Mouse (Mus musculus) embryonic facial prominence, embryonic 15.5 days (tissue): ENCODE results near the gene Cdhr4. TPM values are rescaled to one million over a fixed set of nuclear protein-coding genes. Genes with fewer than 3 reads are reported as not detected.

Experiments used
- ATAC-seq: fragments of 200-750 bp; cut with Nextera tagmentation; 2 replicates; pipeline ENCODE4 v1.8.0; 2017; ENCODE audit warnings: low read depth, moderate TSS enrichment; ENCODE audit not compliant: insufficient number of reproducible peaks, low FRiP score, low TSS enrichment
- H3K27ac ChIP-seq: fragments of 300-500 bp; sonication (generic); replicated peaks from 2 replicates; pipeline ENCODE4 v1.5.1; 2015; ENCODE audit warnings: mild to moderate bottlenecking, inconsistent platforms
- H3K27me3 ChIP-seq: fragments of 300-500 bp; sonication (generic); 2 replicates; pipeline ENCODE4 v1.6.1; 2015; ENCODE audit warnings: inconsistent platforms
- H3K36me3 ChIP-seq: fragments of 300-500 bp; sonication (generic); 2 replicates; pipeline ENCODE4 v1.6.1; 2015; ENCODE audit warnings: mild to moderate bottlenecking, inconsistent platforms
- H3K4me1 ChIP-seq: fragments of 300-500 bp; sonication (generic); 2 replicates; pipeline ENCODE4 v1.6.1; 2015; ENCODE audit warnings: inconsistent platforms
- H3K4me2 ChIP-seq: fragments of 300-500 bp; sonication (generic); replicated peaks from 2 replicates; pipeline ENCODE4 v1.6.1; 2015; ENCODE audit warnings: mild to moderate bottlenecking, inconsistent platforms
- H3K4me3 ChIP-seq: fragments of 300-500 bp; sonication (generic); replicated peaks from 2 replicates; pipeline ENCODE4 v1.5.1; 2015; ENCODE audit warnings: mild to moderate bottlenecking, inconsistent platforms
- H3K9ac ChIP-seq: fragments of 300-500 bp; sonication (generic); 2 replicates; pipeline ENCODE4 v1.6.1; 2015; ENCODE audit warnings: inconsistent platforms
- H3K9me3 ChIP-seq: fragments of 300-500 bp; sonication (generic); replicated peaks from 2 replicates; pipeline ENCODE4 v1.6.1; 2016; ENCODE audit warnings: inconsistent platforms
- WGBS: fragments of 180-500 bp; shearing (Covaris S2); methylation state at CpG from one replicate; pipeline ENCODE4 v1.1.7; 2015; 5-methylcytosine and 5-hydroxymethylcytosine counted together
- polyA plus RNA-seq: library from polyadenylated mRNA; unstranded; fragments of >200 nt; fragmentation: Nextera tagmentation; extraction: Ambion mirVana; gene quantifications from 2 replicates; pipeline ENCODE4 v1.2.1, GENCODE M21; 2015

Gene Cdhr4
- polyA plus RNA-seq, 1 experiment from 2014 or later = 12.7 TPM

GRCm38 (mm10) chr9:107961881-107962280 lies 30.4 kb upstream of the Cdhr4 start:
- ATAC-seq = no peak
- H3K27ac ChIP-seq = no peak overlapping the region
- no peak overlapping the region for H3K4me2 ChIP-seq
- no peak overlapping the region for H3K4me3 ChIP-seq
- H3K4me1 ChIP-seq = no peaks in the 10 kb centered on the region
- 49% methylated on average over 5 of the region's 5 CpGs for whole genome bisulfite sequencing
- no peaks in the 10 kb centered on the region for H3K27me3 ChIP-seq
- no peaks in the 10 kb centered on the region for H3K9me3 ChIP-seq
- H3K9ac ChIP-seq = no peak overlapping the region
- H3K36me3 ChIP-seq = peaks cover 61% of the 10 kb centered on the region

- WGBS = 92% methylated on average over 9 of the region's 9 CpGs
- ATAC-seq = no peak
- H3K36me3 ChIP-seq = peaks cover 50% of the 10 kb centered on the region
Observed at GRCm38 (mm10) chr9:107962916-107963315, 29.4 kb upstream of the Cdhr4 start.

GRCm38 (mm10) chr9:107963700-107964099 lies 28.6 kb upstream of the Cdhr4 start:
- Histone ChIP-seq H3K36me3 (peaks cover 46% of the 10 kb centered on the region), H3K4me2 (no peak overlapping the region), H3K4me1 (no peaks in the 10 kb centered on the region), H3K9ac (no peak overlapping the region), H3K9me3 (no peaks in the 10 kb centered on the region), H3K27ac (no peak overlapping the region), H3K27me3 (no peaks in the 10 kb centered on the region), H3K4me3 (no peak overlapping the region)
- ATAC-seq = no peak; the same call in 1 of the 2 replicates
- WGBS = 15% methylated on average over 5 of the region's 5 CpGs

More at GRCm38 (mm10) chr9:107962916-107963315, 29.4 kb upstream of the Cdhr4 start:
- Histone ChIP-seq H3K27ac (no peak overlapping the region), H3K9ac (no peak overlapping the region), H3K27me3 (no peaks in the 10 kb centered on the region), H3K4me2 (no peak overlapping the region), H3K4me3 (no peak overlapping the region), H3K4me1 (no peaks in the 10 kb centered on the region), H3K9me3 (no peaks in the 10 kb centered on the region)

GRCm38 (mm10) chr9:107964681-107965080 lies 27.6 kb upstream of the Cdhr4 start:
- no peak overlapping the region for H3K27ac ChIP-seq
- no peak overlapping the region for H3K9ac ChIP-seq
- H3K36me3 ChIP-seq = peaks cover 55% of the 10 kb centered on the region; the same call in 1 of the 2 replicates
- no peaks in the 10 kb centered on the region for H3K27me3 ChIP-seq
- no peak for ATAC-seq
- 92% methylated on average over 9 of the region's 9 CpGs for WGBS
- H3K4me3 ChIP-seq = no peak overlapping the region
- no peaks in the 10 kb centered on the region for H3K9me3 ChIP-seq
- no peaks in the 10 kb centered on the region for H3K4me1 ChIP-seq
- H3K4me2 ChIP-seq = no peak overlapping the region

GRCm38 (mm10) chr9:107966676-107967075 lies 25.6 kb upstream of the Cdhr4 start:
- no peaks in the 10 kb centered on the region for H3K9me3 ChIP-seq
- no peak for ATAC-seq
- no peak overlapping the region for H3K4me3 ChIP-seq
- peaks cover 46% of the 10 kb centered on the region; the same call in 1 of the 2 replicates for H3K36me3 ChIP-seq
- H3K4me1 ChIP-seq = no peaks in the 10 kb centered on the region
- no peak overlapping the region for H3K4me2 ChIP-seq
- 85% methylated on average over 10 of the region's 10 CpGs for WGBS
- no peak overlapping the region for H3K9ac ChIP-seq
- H3K27ac ChIP-seq = no peak overlapping the region
- no peaks in the 10 kb centered on the region for H3K27me3 ChIP-seq

DNA sequence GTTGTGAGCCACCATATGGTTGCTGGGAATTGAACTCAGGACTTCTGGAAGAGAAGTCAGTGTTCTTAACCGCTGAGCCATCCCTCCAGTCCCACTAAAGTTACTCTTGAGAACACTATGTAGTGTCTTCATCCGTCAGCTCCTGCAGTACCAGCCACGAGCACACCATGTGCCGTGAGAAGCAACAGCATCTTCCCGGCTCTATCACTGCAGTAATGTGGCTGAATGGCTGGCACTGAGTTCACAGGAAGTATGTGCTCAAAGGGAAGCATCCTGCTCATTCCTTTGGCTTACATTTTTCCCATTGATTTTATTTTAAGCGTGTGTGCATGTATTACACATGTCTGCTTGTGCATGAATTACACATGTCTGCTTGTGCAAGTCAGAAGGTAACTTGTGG lies 24.9 kb upstream of the Cdhr4 start:
- H3K36me3 ChIP-seq = peaks cover 40% of the 10 kb centered on the region; the same call in 1 of the 2 replicates
- H3K9me3 ChIP-seq = no peaks in the 10 kb centered on the region
- no peak for ATAC-seq
- WGBS = 74% methylated on average over 6 of the region's 6 CpGs
- no peak overlapping the region for H3K27ac ChIP-seq
- no peaks in the 10 kb centered on the region for H3K4me1 ChIP-seq
- no peak overlapping the region for H3K9ac ChIP-seq
- H3K27me3 ChIP-seq = no peaks in the 10 kb centered on the region
- no peak overlapping the region for H3K4me3 ChIP-seq
- H3K4me2 ChIP-seq = no peak overlapping the region

- Histone ChIP-seq H3K4me3 (no peak overlapping the region), H3K27me3 (no peaks in the 10 kb centered on the region), H3K9ac (no peak overlapping the region), H3K4me1 (no peaks in the 10 kb centered on the region), H3K9me3 (no peaks in the 10 kb centered on the region), H3K4me2 (no peak overlapping the region), H3K36me3 (peaks cover 33% of the 10 kb centered on the region; the same call in 1 of the 2 replicates), H3K27ac (no peak overlapping the region)
- ATAC-seq = no peak
- 91% methylated on average over 7 of the region's 7 CpGs for WGBS
Observed at GRCm38 (mm10) chr9:107968531-107968930, 23.8 kb upstream of the Cdhr4 start.

DNA sequence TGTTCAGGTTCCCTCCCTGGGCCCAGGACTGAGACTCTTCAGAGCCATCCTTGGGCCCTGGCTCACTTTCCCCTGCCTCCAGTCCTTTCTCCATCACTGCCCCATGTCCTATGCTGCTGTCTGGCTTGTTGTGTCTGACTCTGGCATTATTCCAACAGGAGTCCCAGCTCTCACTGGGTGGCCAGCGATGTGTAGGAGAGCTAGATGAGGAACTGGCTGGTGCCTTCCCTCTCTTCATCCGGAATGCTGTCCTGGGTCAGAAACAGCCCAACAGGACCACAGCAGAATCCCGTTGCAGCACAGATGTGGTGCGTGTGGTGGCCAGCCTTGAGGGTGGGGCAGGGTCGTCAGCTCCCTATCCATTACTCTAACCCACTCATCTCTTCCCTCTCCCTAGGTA lies 22.0 kb upstream of the Cdhr4 start:
- 85% methylated on average over 5 of the region's 5 CpGs for WGBS
- no peak for ATAC-seq
- Histone ChIP-seq H3K9me3 (no peaks in the 10 kb centered on the region), H3K36me3 (peaks cover 22% of the 10 kb centered on the region; the same call in 1 of the 2 replicates), H3K4me1 (peaks cover 2% of the 10 kb centered on the region; the same call in 1 of the 2 replicates), H3K27me3 (no peaks in the 10 kb centered on the region), H3K9ac (no peak overlapping the region), H3K4me3 (no peak overlapping the region), H3K27ac (no peak overlapping the region), H3K4me2 (no peak overlapping the region)

DNA sequence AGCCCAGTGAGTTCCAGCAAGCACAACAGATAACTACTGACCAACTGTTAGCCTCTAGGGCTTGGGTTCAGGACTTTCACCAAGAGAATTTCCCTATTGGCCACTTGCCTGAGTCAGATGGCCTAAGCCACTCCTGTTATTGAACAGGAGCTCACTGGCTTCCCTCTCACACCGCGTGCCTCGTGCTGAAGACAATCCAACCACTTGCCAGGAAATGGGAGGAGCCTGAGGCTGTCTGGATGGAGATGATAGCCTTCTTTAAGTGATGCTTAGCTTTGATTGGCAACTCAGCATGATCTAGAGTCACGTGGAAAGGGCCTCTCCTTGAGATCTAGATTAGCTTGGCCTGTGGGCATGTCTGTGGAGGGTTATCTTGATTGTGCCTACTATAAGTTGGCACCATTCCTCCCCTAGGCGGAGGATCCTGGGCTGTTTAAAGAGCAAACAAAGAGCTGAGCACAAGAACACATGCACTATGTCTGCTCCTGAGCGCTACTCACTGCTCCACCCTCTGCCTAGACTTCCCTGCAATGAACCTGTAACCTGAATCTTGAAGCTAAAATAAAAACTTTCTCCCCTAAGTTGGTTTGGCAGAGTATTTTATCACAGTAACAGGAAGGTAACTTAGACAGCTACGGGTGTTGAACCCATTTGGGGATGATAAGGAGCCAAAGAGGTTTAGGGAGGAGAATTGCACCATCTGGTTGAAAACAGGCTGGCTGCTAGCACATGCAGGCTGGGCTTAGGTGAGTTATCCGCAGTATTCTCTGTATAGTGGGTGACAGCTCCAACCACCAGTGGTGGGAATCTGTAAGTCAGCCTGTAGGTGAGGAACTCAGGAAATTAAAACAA lies 20.4 kb upstream of the Cdhr4 start:
- Histone ChIP-seq H3K4me1 (peaks cover 7% of the 10 kb centered on the region; the same call in 1 of the 2 replicates), H3K27me3 (no peaks in the 10 kb centered on the region), H3K27ac (no peak overlapping the region), H3K9ac (no peak overlapping the region), H3K4me3 (no peak overlapping the region), H3K4me2 (no peak overlapping the region), H3K9me3 (no peaks in the 10 kb centered on the region), H3K36me3 (peaks cover 22% of the 10 kb centered on the region; the same call in 1 of the 2 replicates)
- WGBS = 71% methylated on average over 8 of the region's 8 CpGs
- no peak for ATAC-seq

- no peak overlapping the region for H3K4me3 ChIP-seq
- WGBS = 79% methylated on average over 10 of the region's 10 CpGs
- H3K4me1 ChIP-seq = peaks cover 7% of the 10 kb centered on the region; the same call in 1 of the 2 replicates
- peaks cover 12% of the 10 kb centered on the region; the same call in 1 of the 2 replicates for H3K36me3 ChIP-seq
- no peak overlapping the region for H3K4me2 ChIP-seq
- no peaks in the 10 kb centered on the region for H3K9me3 ChIP-seq
- no peaks in the 10 kb centered on the region for H3K27me3 ChIP-seq
- no peak for ATAC-seq
- peak overlapping the region; percentile 28; the same call in 1 of the 2 replicates for H3K27ac ChIP-seq
- no peak overlapping the region for H3K9ac ChIP-seq
Observed at GRCm38 (mm10) chr9:107974491-107975171, 17.7 kb upstream of the Cdhr4 start.
